Mouse (Mus musculus) c-Kit-negative CD71-positive TER-119-positive erythroid progenitor cells, embryonic 14.5 days (primary cell): ENCODE results near the gene Gm28048.
A peak's percentile ranks its signal among the peaks of the same experiment; 100 is the strongest.

ENCODE experiments used
- DNase-seq: peaks from one replicate; pipeline ENCODE4 v3.0.0-alpha.2; 2013; ENCODE audit warnings: low read depth, low spot score

The Gm28048 gene

GRCm38 (mm10) chr11:22990393-22991126 is 8.7 kb upstream of the Gm28048 start, which contains the start of gene Cct4:
Cct4 (plus strand) TSS chr11:22990519.
- DNase-seq, result peak; percentile 78

- no peak for DNase-seq
Observed at GRCm38 (mm10) chr11:22989786-22990185, 7.9 kb upstream of the Gm28048 start.

GRCm38 (mm10) chr11:22987357-22987756 is 5.5 kb upstream of the Gm28048 start:
- DNase-seq, result peak; percentile 53

- no peak for DNase-seq
Observed at GRCm38 (mm10) chr11:22985510-22985909, 3.6 kb upstream of the Gm28048 start.

- no peak for DNase-seq
Observed at GRCm38 (mm10) chr11:22982846-22983245, 956 bp upstream of the Gm28048 start.

GRCm38 (mm10) chr11:22981543-22981950 is 343 bp downstream of the Gm28048 start:
- DNase-seq, result no peak

GRCm38 (mm10) chr11:22981041-22981440 is 849 bp downstream of the Gm28048 start:
- no peak for DNase-seq

GRCm38 (mm10) chr11:22979221-22979620 is 2.7 kb downstream of the Gm28048 start:
- DNase-seq, result no peak

- DNase-seq, result no peak
Observed at GRCm38 (mm10) chr11:22978711-22979110, 3.2 kb downstream of the Gm28048 start.

- DNase-seq, result no peak
Observed at GRCm38 (mm10) chr11:22978215-22978614, 3.7 kb downstream of the Gm28048 start.

GRCm38 (mm10) chr11:22973599-22973998 is 8.3 kb downstream of the Gm28048 start:
- no peak for DNase-seq

GRCm38 (mm10) chr11:22972746-22973526 is 9.0 kb downstream of the Gm28048 start:
- DNase-seq, result peak; percentile 83

- peak; percentile 67 for DNase-seq
Observed at GRCm38 (mm10) chr11:22971835-22972709, 9.8 kb downstream of the Gm28048 start, which contains the start of gene Zrsr1. Zrsr1 (plus strand) TSS chr11:22972005.

GRCm38 (mm10) chr11:22970546-22970945 is 11.3 kb downstream of the Gm28048 start:
- no peak for DNase-seq

- no peak for DNase-seq
Observed at GRCm38 (mm10) chr11:22969486-22969885, 12.4 kb downstream of the Gm28048 start.

GRCm38 (mm10) chr11:22965503-22965902 is 16.4 kb downstream of the Gm28048 start:
- DNase-seq, result no peak

- DNase-seq, result no peak
Observed at GRCm38 (mm10) chr11:22964401-22964800, 17.5 kb downstream of the Gm28048 start.

- DNase-seq, result no peak
Observed at GRCm38 (mm10) chr11:22962101-22962500, 19.8 kb downstream of the Gm28048 start.

GRCm38 (mm10) chr11:22957791-22958374 is 24.0 kb downstream of the Gm28048 start:
- DNase-seq, result no peak

- no peak for DNase-seq
Observed at GRCm38 (mm10) chr11:22956830-22957229, 25.1 kb downstream of the Gm28048 start.

GRCm38 (mm10) chr11:22956346-22956745 is 25.5 kb downstream of the Gm28048 start:
- no peak for DNase-seq
